Mouse (Mus musculus) hindbrain, embryonic 14.5 days (tissue): Measurements from ENCODE around the gene Tspan4. TPM values are rescaled to one million over a fixed set of nuclear protein-coding genes. Genes with fewer than 3 reads are reported as not detected.

ENCODE experiments used
- ATAC-seq: fragments of 200-750 bp; cut with Nextera tagmentation; 2 replicates; pipeline ENCODE4 v1.8.0; 2017; ENCODE audit warnings: moderate number of reproducible peaks, mild to moderate bottlenecking, moderate TSS enrichment, moderate library complexity; ENCODE audit not compliant: low FRiP score
- DNase-seq: peaks from one replicate; pipeline ENCODE4 v3.0.0-alpha.2; 2015; ENCODE audit warnings: low spot score
- H3K27ac ChIP-seq: fragments of 300-500 bp; sonication (generic); 2 replicates; pipeline ENCODE4 v1.5.1; 2014; ENCODE audit warnings: mild to moderate bottlenecking, moderate library complexity
- H3K27me3 ChIP-seq: fragments of 300-500 bp; sonication (generic); 2 replicates; pipeline ENCODE4 v1.6.1; 2014; ENCODE audit warnings: mild to moderate bottlenecking, low read length, mixed read lengths; ENCODE audit not compliant: control insufficient read depth, insufficient read depth
- H3K36me3 ChIP-seq: fragments of 300-500 bp; sonication (generic); replicated peaks from 2 replicates; pipeline ENCODE4 v1.6.1; 2014; ENCODE audit not compliant: control insufficient read depth, insufficient read depth
- H3K4me1 ChIP-seq: fragments of 300-500 bp; sonication (generic); replicated peaks from 2 replicates; pipeline ENCODE4 v1.6.1; 2014; ENCODE audit warnings: antibody characterized with exemption, low read length, mixed read lengths; ENCODE audit not compliant: control insufficient read depth, insufficient read depth
- H3K4me2 ChIP-seq: fragments of 300-500 bp; sonication (generic); replicated peaks from 2 replicates; pipeline ENCODE4 v1.6.1; 2014; ENCODE audit warnings: mild to moderate bottlenecking, moderate library complexity
- H3K4me3 ChIP-seq: fragments of 300-500 bp; sonication (generic); replicated peaks from 2 replicates; pipeline ENCODE4 v1.5.1; 2014; ENCODE audit warnings: mild to moderate bottlenecking, low read length
- H3K9ac ChIP-seq: fragments of 300-500 bp; sonication (generic); 2 replicates; pipeline ENCODE4 v1.6.1; 2014
- H3K9me3 ChIP-seq: fragments of 300-500 bp; sonication (generic); 2 replicates; pipeline ENCODE4 v1.6.1; 2016; ENCODE audit warnings: low read length; ENCODE audit not compliant: control insufficient read depth
- WGBS: fragments of 180-500 bp; shearing (Covaris S2); extraction: QIAGEN DNeasy Blood & Tissue Kit; methylation state at CpG from one replicate; pipeline ENCODE4 v1.1.7; 2014; 5-methylcytosine and 5-hydroxymethylcytosine counted together
- polyA plus RNA-seq: library from polyadenylated mRNA; unstranded; fragments of >200 nt; fragmentation: Nextera tagmentation; extraction: Ambion mirVana; gene quantifications from 2 replicates; pipeline ENCODE4 v1.2.1, GENCODE M21; 2014

Tspan4 gene
- polyA plus RNA-seq, 1 experiment from 2014 or later = 61.0 TPM

DNA sequence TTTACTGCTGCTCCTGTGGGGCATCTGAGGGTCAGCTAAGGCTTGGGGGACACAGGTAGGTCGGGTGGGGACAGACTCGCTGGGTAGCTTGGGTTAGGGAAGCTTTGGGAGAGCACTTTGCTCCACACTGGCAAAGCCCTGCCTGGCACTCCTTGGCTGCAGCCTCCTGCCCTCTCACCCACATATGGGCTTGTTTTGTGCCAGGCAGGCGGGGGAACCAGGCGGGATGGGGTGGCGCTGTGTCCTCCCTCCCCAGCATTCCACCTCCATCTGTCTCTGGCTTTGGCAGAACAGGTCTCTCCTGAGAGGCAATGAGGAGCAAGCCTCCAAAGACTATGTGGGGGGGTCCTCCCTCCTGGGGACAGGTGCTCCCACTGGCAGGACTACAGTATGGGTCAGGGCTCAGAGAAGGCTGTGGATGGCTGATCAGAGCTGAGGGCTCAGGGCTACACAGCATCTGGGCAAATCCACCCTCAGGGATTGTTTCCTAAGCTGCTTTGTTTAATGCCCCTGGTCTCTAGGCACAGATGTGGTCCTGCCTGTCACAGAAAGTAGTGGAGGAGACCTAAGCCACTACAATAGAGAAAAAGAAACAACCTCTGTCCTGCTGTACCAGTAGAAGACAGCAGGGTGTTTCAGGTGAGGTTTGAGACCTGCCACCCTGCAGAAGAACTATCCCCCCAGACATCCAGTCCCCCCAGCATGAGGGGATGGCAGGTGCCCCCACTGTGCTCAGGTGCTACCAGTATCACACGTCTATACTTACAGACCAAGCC is 42.1 kb upstream of the Tspan4 start:
- peaks cover 39% of the 10 kb centered on the region for H3K36me3 ChIP-seq
- H3K4me1 ChIP-seq = peaks cover 37% of the 10 kb centered on the region
- no peak overlapping the region for H3K27ac ChIP-seq
- DNase-seq (no peak), ATAC-seq (no peak)
- peak overlapping the region; percentile 46; the same call in 1 of the 2 replicates for H3K4me3 ChIP-seq
- H3K9ac ChIP-seq = peak overlapping the region; percentile 70
- H3K9me3 ChIP-seq = no peaks in the 10 kb centered on the region
- no peaks in the 10 kb centered on the region for H3K27me3 ChIP-seq
- 88% methylated on average over 6 of the region's 6 CpGs for WGBS
- peak overlapping the region; percentile 90 for H3K4me2 ChIP-seq

DNA sequence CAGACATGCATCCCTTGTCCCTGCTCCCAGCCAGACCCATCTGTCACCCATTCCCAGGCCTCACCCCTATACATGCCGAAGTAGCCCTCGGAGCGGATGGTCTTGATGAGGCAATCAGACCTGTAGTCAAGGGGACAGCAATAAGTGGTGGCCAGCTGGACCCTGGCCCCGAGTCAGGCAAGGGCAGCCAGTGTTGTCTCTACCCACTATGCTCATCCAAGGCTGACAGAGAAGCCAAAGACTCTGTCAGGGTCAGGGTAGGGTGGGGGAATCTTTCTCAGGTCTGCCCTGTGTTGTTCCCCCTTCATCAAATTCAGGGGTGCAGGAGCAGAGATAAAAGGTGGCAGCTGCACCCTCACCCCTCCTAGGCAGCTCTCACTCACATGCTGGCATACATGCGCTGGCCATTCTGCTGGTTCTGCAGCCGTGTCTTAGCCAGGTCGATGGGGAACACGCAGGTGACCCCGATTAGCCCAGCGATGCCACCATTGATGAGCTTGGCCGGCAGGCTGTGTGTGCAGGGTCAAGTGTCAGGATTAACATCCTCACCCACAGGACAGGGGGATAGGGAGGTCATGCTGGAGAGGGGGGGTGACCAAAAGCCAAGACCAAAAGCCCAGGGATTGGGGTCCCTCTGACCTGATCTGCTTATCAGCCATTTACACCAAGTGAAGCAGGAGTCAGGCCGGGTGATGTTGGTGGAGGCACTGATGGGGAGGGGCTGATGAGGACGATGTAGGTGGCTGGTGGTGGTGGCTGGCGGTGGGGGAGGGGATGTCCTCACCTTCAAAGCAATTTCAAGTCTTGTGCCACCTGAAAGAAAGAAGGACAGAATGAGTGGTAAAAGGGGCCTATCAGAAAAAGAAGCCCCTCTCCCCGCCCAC is 41.3 kb upstream of the Tspan4 start:
- peaks cover 29% of the 10 kb centered on the region for H3K4me1 ChIP-seq
- no peaks in the 10 kb centered on the region for H3K27me3 ChIP-seq
- DNase-seq (no peak), ATAC-seq (no peak)
- H3K4me3 ChIP-seq = peak overlapping the region; percentile 46
- H3K9me3 ChIP-seq = no peaks in the 10 kb centered on the region
- peak overlapping the region; percentile 66; the same call in 1 of the 2 replicates for H3K27ac ChIP-seq
- peaks cover 39% of the 10 kb centered on the region for H3K36me3 ChIP-seq
- peak overlapping the region; percentile 70 for H3K9ac ChIP-seq
- 77% methylated on average over 15 of the region's 15 CpGs for WGBS
- peak overlapping the region; percentile 90 for H3K4me2 ChIP-seq

DNA sequence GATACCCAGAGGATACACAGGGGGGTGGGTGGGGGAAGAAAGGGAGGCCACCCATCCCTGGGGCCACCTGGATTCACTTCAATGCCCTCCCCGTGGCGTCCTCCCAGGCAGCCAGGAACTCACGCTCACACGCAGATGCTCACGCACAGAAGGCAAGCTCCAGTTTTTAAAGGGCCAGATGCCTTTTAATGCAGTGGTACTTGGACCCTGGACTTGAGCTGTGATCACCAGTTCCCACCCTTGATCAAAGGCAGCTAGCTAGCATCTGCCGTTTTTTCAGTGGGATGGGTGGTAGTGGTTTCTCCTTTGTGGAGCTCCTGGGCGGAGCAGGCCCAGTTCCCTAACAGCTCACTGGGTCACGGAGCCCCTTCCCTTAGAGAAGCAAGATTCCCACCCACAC is 40.6 kb upstream of the Tspan4 start:
- peak; percentile 71 for DNase-seq
- Histone ChIP-seq H3K4me3 (peak overlapping the region; percentile 46), H3K9ac (peak overlapping the region; percentile 70), H3K27me3 (no peaks in the 10 kb centered on the region), H3K36me3 (peaks cover 39% of the 10 kb centered on the region), H3K27ac (peak overlapping the region; percentile 66), H3K9me3 (no peaks in the 10 kb centered on the region), H3K4me1 (peaks cover 25% of the 10 kb centered on the region), H3K4me2 (peak overlapping the region; percentile 90)
- 12% methylated on average over 8 of the region's 8 CpGs for WGBS
- ATAC-seq = peak; percentile 25; the same call in 1 of the 2 replicates

DNA sequence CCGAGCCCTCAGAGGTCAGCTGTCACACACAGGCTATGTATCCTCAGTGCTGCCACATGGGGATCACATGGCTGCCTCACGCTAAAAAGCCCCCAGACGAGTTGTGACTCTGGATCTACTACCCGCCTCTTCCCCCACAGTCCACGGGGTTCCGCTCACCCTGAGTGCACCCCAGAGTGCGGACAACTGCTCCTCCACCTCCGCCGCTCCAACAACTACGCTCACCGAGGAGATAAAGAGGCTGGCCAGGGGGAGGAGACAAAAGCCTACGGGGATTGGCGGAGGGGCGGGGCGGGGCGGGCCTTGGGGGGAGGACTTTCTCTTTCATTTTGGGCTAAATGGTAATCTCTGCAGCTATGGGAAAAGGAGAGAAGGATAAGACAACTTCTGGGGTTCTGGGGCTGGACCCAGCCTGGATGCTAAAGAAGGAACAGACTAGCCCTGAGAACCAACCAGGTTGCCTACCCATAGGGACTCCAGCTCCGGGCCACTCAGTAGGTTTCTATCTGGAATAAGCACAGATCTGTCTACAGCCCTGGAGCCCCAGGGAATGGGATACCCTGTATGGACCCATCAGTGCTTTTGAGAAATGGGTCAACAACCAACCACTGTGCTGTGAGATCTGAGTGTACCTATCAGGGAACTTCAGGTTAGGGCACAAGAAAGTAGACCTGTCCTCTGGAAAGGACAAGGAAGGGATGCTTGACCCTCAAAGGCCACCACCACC is 39.7 kb upstream of the Tspan4 start:
- Histone ChIP-seq H3K36me3 (peaks cover 36% of the 10 kb centered on the region), H3K4me1 (peaks cover 25% of the 10 kb centered on the region), H3K27ac (peak overlapping the region; percentile 66), H3K27me3 (no peaks in the 10 kb centered on the region), H3K9ac (peak overlapping the region; percentile 70), H3K4me2 (peak overlapping the region; percentile 90), H3K9me3 (no peaks in the 10 kb centered on the region), H3K4me3 (peak overlapping the region; percentile 46)
- 4% methylated on average over 17 of the region's 17 CpGs for WGBS
- ATAC-seq (no peak), DNase-seq (no peak)

DNA sequence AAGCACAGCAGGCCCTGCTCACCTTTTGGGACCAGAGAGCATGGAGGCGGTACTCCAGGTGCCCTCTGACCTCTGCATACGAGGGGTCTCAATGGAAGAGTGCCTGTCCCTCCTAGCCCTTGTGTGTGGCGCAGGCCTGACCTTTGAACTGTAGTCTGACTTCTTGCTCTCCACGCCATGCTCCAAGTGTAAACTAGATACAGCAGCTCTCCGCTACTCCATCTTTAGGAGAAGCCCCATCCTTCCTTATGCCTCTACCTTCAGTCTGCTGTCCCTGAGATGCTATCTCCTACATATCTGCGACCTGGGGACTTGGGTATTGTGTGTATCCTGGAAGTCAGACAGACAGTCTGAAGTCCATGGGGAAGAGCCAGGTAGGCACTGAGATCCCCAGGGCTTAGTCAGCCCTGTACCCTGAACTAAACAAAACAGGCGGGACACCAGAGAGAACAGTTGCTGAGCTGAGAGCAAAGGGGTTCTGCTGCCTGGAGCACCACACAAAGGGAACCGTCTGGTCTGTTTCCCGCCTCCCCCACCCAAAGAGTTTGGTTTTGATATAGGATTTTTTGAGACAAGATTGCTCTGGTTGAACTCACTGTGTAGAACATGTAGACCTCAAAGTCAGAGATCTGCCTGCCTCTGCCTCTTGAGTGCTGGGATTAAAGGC is 39.1 kb upstream of the Tspan4 start:
- Histone ChIP-seq H3K27me3 (no peaks in the 10 kb centered on the region), H3K36me3 (peaks cover 29% of the 10 kb centered on the region), H3K4me1 (peaks cover 25% of the 10 kb centered on the region), H3K27ac (no peak overlapping the region), H3K9me3 (no peaks in the 10 kb centered on the region), H3K4me3 (peak overlapping the region; percentile 46), H3K9ac (peak overlapping the region; percentile 76; the same call in 1 of the 2 replicates), H3K4me2 (peak overlapping the region; percentile 90)
- DNase-seq (no peak), ATAC-seq (no peak)
- 69% methylated on average over 9 of the region's 9 CpGs for WGBS

DNA sequence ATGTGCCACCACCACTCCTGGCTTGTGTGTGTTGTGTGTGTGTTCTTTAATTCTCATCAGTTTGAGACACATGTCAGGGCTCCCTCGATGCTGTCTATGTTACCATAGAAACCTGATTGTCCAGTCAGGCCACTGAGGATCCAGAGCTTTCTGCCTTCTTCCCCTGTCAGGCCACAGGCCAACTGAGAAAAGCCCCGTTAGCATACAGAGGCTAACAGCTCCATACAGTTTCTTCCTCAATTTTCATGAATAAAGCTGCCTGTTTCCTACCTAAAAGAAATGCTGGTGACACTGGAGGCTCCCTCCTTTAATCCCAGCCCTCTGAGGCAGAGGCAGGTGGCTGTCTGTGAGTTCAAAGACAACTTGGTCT is 38.5 kb upstream of the Tspan4 start:
- Histone ChIP-seq H3K9ac (peak overlapping the region; percentile 76), H3K27me3 (no peaks in the 10 kb centered on the region), H3K27ac (no peak overlapping the region; the same call in 1 of the 2 replicates), H3K4me1 (peaks cover 25% of the 10 kb centered on the region), H3K9me3 (no peaks in the 10 kb centered on the region), H3K36me3 (peaks cover 24% of the 10 kb centered on the region), H3K4me2 (peak overlapping the region; percentile 90), H3K4me3 (peak overlapping the region; percentile 60)
- 56% methylated on average over 2 of the region's 2 CpGs for WGBS
- ATAC-seq = no peak
- no peak for DNase-seq

DNA sequence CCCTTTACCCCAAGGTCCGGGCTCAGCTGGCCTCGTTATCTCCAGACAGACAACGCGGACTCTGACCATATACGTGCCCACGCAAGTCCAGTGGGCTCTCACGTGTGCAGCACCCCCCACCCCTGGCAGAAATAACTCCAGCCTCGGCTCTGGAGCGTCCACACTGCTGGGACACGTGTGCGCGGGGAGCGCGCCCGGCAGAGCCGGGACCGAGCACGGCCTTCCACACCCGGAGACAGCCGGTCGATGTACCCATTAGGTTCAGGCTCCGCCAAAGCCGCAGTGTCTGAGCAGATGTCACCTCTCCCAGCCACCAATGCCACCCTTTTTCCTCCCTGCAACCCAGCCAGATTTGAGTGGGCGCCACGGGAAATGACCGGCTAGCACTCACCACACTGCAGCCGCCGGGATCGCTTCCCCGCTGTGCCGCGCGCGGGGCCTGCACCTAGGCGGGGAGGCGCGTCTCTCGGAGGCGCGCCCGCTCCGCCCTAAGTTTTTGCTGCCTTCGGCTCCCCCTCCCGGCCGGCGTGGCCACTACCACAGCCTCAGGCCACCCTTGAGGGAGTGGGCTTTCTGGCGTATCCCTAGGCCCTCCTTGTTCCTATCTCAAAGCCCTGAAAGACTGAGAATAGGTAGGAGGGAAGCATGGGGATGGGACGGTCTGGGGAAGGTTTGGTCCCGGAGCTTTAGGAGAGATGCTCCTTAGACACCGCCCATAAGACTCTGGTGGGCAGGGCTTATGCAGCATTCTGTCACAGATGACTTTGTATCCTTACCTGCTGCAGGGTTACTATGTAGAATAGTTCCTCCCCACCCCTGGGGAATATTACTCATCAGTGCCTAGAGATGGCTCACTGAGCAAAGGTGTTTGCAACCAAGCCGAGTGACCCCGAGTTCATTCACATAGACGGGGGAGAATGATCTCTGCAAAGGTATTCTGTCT is 37.6 kb upstream of the Tspan4 start, which contains the start of gene Slc25a22:
Slc25a22 (minus strand) TSS at position 715 of the 943 bp plus-strand sequence.
- 5% methylated on average over 52 of the region's 53 CpGs for WGBS
- H3K9me3 ChIP-seq = no peaks in the 10 kb centered on the region
- peak within 1 kb of the TSS; percentile 90 for H3K4me2 ChIP-seq
- H3K27me3 ChIP-seq = no peaks in the 10 kb centered on the region
- peak; percentile 78 for ATAC-seq
- H3K36me3 ChIP-seq = peaks cover 15% of the 10 kb centered on the region
- H3K9ac ChIP-seq = peak within 1 kb of the TSS; percentile 76
- peak within 1 kb of the TSS; percentile 71 for H3K27ac ChIP-seq
- peak; percentile 81 for DNase-seq
- H3K4me3 ChIP-seq = peak within 1 kb of the TSS; percentile 60
- peaks cover 25% of the 10 kb centered on the region for H3K4me1 ChIP-seq
